Mouse (Mus musculus) stomach, embryonic 15.5 days (tissue): ENCODE data around the gene Hist1h3b. TPM values are rescaled to one million over a fixed set of nuclear protein-coding genes. Genes with fewer than 3 reads are reported as not detected.
"Not testable (repeated sequence)": the region's sequence is repeated elsewhere in the genome, so short reads cannot be mapped to it uniquely, and the experiment has no call there.

Experiments
- ATAC-seq: fragments of 200-750 bp; cut with Nextera tagmentation; 2 replicates; pipeline ENCODE4 v1.8.0; 2017; ENCODE audit warnings: low read depth, moderate number of reproducible peaks, moderate TSS enrichment; ENCODE audit not compliant: insufficient read depth, low FRiP score
- H3K27ac ChIP-seq: fragments of 300-500 bp; sonication (generic); 2 replicates; pipeline ENCODE4 v1.5.1; 2015; ENCODE audit warnings: mild to moderate bottlenecking, inconsistent platforms
- H3K27me3 ChIP-seq: fragments of 300-500 bp; sonication (generic); replicated peaks from 2 replicates; pipeline ENCODE4 v1.6.1; 2015; ENCODE audit warnings: inconsistent platforms
- H3K36me3 ChIP-seq: fragments of 300-500 bp; sonication (generic); 2 replicates; pipeline ENCODE4 v1.6.1; 2015; ENCODE audit warnings: inconsistent platforms
- H3K4me1 ChIP-seq: fragments of 300-500 bp; sonication (generic); 2 replicates; pipeline ENCODE4 v1.6.1; 2015; ENCODE audit warnings: inconsistent platforms
- H3K4me2 ChIP-seq: fragments of 300-500 bp; sonication (generic); 2 replicates; pipeline ENCODE4 v1.6.1; 2015; ENCODE audit warnings: mild to moderate bottlenecking, inconsistent platforms
- H3K4me3 ChIP-seq: fragments of 300-500 bp; sonication (generic); replicated peaks from 2 replicates; pipeline ENCODE4 v1.5.1; 2015; ENCODE audit warnings: inconsistent platforms
- H3K9ac ChIP-seq: fragments of 300-500 bp; sonication (generic); 2 replicates; pipeline ENCODE4 v1.6.1; 2015; ENCODE audit warnings: inconsistent platforms
- H3K9me3 ChIP-seq: fragments of 300-500 bp; sonication (generic); 2 replicates; pipeline ENCODE4 v1.6.1; 2016; ENCODE audit warnings: inconsistent platforms
- WGBS: fragments of 180-500 bp; shearing (Covaris S2); methylation state at CpG from one replicate; pipeline ENCODE4 v1.1.7; 2015; 5-methylcytosine and 5-hydroxymethylcytosine counted together
- polyA plus RNA-seq: library from polyadenylated mRNA; unstranded; fragments of >200 nt; fragmentation: Nextera tagmentation; extraction: Ambion mirVana; gene quantifications from 2 replicates; pipeline ENCODE4 v1.2.1, GENCODE M21; 2015

Gene Hist1h3b
- 7.4 and 10.6 TPM in 2 replicates for polyA plus RNA-seq

GRCm38 (mm10) chr13:23752067-23752741, at the start of gene Hist1h3b:
TSS of gene Hist1h3b (plus strand) at chr13:23752267.
- H3K27me3 ChIP-seq, H3K9me3 ChIP-seq, H3K36me3 ChIP-seq, H3K4me1 ChIP-seq: not testable (repeated sequence)
- H3K27ac ChIP-seq = peak within 1 kb of the TSS; percentile 96
- 0% methylated on average over 21 of the region's 47 CpGs for WGBS
- peak within 1 kb of the TSS; percentile 43 for H3K4me3 ChIP-seq
- peak within 1 kb of the TSS; percentile 44; the same call in 1 of the 2 replicates for H3K9ac ChIP-seq
- peak; percentile 87 for ATAC-seq
- peak within 1 kb of the TSS; percentile 58 for H3K4me2 ChIP-seq

GRCm38 (mm10) chr13:23702801-23703200, 49.3 kb upstream of the Hist1h3b start:
- not testable (repeated sequence) for H3K4me3 ChIP-seq, H3K36me3 ChIP-seq, H3K9ac ChIP-seq, H3K9me3 ChIP-seq, ATAC-seq, H3K4me2 ChIP-seq, H3K27ac ChIP-seq, H3K27me3 ChIP-seq, H3K4me1 ChIP-seq
- 75% methylated on average over 2 of the region's 2 CpGs for WGBS

- 86% methylated on average over 7 of the region's 7 CpGs for WGBS
- Histone ChIP-seq H3K4me1 (peaks cover 3% of the 10 kb centered on the region; the same call in 1 of the 2 replicates), H3K4me2 (no peak overlapping the region), H3K9ac (no peak overlapping the region), H3K27me3 (no peaks in the 10 kb centered on the region), H3K27ac (no peak overlapping the region), H3K4me3 (no peak overlapping the region), H3K9me3 (no peaks in the 10 kb centered on the region), H3K36me3 (no peaks in the 10 kb centered on the region)
- ATAC-seq = no peak
Observed at GRCm38 (mm10) chr13:23705751-23706356, 46.2 kb upstream of the Hist1h3b start.

GRCm38 (mm10) chr13:23706771-23707170, 45.3 kb upstream of the Hist1h3b start:
- ATAC-seq = no peak
- no peak overlapping the region for H3K9ac ChIP-seq
- H3K4me2 ChIP-seq = no peak overlapping the region
- no peaks in the 10 kb centered on the region for H3K36me3 ChIP-seq
- H3K4me3 ChIP-seq = no peak overlapping the region
- H3K4me1 ChIP-seq = no peaks in the 10 kb centered on the region
- no peaks in the 10 kb centered on the region for H3K9me3 ChIP-seq
- H3K27me3 ChIP-seq = no peaks in the 10 kb centered on the region
- H3K27ac ChIP-seq = no peak overlapping the region
- 90% methylated on average over 12 of the region's 12 CpGs for WGBS

DNA sequence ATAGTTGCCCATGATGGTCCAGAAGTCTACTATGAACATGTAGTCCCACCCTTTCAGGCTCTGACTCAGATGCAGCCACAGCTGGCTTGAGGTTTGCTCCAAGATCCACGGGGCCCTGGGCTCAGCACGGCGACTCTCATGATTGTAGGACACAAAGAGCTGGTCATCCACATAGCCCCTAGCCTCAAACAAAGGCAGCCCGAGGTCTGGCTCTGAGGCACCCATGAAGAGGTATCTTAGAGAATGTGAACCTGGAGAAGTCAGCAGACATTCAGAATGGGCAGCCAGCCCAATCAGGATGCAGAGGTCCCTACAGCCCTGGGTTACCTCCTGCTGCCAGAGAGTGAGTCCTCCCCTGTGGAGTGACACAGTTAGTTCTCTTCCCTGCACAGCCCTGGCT, 44.0 kb upstream of the Hist1h3b start:
- H3K9ac ChIP-seq = no peak overlapping the region
- H3K4me1 ChIP-seq = no peaks in the 10 kb centered on the region
- no peak overlapping the region for H3K4me3 ChIP-seq
- H3K4me2 ChIP-seq = no peak overlapping the region
- no peak for ATAC-seq
- 84% methylated on average over 4 of the region's 4 CpGs for WGBS
- H3K27ac ChIP-seq = no peak overlapping the region
- no peaks in the 10 kb centered on the region for H3K36me3 ChIP-seq
- no peaks in the 10 kb centered on the region for H3K27me3 ChIP-seq
- H3K9me3 ChIP-seq = no peaks in the 10 kb centered on the region

GRCm38 (mm10) chr13:23708654-23709053, 43.4 kb upstream of the Hist1h3b start:
- H3K36me3 ChIP-seq = no peaks in the 10 kb centered on the region
- H3K27me3 ChIP-seq = no peaks in the 10 kb centered on the region
- no peak overlapping the region for H3K9ac ChIP-seq
- H3K4me3 ChIP-seq = no peak overlapping the region
- no peak overlapping the region for H3K27ac ChIP-seq
- H3K4me1 ChIP-seq = no peaks in the 10 kb centered on the region
- H3K9me3 ChIP-seq = no peaks in the 10 kb centered on the region
- H3K4me2 ChIP-seq = no peak overlapping the region
- ATAC-seq = no peak
- 64% methylated on average over 4 of the region's 4 CpGs for WGBS

DNA sequence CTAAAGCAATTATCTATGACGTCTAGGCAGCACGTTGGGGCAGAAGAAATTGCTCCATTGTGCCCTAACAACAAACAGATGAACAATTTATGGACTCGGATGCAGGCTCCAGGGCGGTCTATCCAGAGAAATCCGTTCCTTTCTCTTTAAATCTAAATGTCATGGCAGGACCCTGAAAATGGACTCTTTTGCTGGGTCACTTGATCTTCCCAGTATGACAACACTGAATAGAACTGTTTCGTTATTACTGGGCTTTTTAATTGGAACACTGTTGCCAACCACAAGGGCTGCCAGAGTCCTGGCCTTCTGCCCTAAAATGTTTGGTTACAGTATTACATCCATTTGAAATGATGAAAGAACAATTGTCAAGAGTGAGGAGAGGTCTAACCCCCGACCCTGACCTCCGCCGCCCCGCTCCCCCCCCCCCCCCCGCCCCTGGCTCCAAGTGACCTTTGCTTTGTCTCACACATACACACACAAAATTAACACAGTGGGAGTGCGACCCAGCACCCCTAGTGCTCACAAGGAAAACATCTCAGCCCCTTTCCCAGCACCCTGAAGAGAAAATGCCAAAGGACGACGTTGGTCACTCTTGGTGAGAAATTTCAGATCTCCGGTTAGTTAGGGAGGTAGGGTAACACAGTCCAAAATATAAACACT, 42.2 kb upstream of the Hist1h3b start:
- H3K4me1 ChIP-seq = no peaks in the 10 kb centered on the region
- no peaks in the 10 kb centered on the region for H3K9me3 ChIP-seq
- H3K9ac ChIP-seq = peak overlapping the region; percentile 16; the same call in 1 of the 2 replicates
- no peak overlapping the region for H3K27ac ChIP-seq
- WGBS = 26% methylated on average over 15 of the region's 15 CpGs
- H3K4me2 ChIP-seq = peak overlapping the region; percentile 66
- H3K4me3 ChIP-seq = peak overlapping the region; percentile 45
- no peak for ATAC-seq
- no peaks in the 10 kb centered on the region for H3K27me3 ChIP-seq
- H3K36me3 ChIP-seq = no peaks in the 10 kb centered on the region

DNA sequence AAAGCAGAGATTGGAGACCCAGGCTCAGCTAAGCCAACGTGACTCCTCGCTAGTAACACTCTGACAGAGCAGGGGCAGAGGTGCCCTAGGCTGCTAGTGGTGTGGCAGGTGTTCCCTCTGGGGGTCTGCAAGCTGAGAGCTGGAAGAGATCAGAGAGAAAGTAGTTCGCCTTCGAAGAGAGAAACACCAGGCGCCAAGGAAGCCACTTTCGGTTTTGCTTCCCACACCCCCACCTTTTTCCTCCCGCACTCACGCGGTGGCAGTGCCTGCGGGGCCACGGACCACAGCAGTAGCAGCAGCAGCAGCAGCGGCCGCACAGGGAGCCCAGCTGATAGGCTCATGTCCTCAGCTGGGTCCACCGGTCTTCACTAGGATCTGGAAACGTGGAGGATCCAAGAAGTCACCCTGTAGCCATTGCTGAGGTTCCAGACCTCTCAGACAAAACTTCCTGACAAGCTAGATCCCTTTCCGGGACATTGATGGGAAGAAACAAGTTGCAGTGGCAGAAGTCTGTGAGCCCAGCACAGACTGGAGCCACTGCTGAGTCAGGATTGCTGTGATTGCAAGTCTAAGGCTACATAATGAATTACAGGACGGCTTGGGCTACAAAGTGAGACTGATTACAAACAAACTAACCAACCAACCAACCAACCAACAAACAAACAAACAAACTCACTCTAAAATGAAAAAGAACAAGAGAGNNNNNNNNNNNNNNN, 41.5 kb upstream of the Hist1h3b start, which contains the start of gene Hfe:
Gene Hfe, minus strand, starts transcription at position 481 of the 716 bp plus-strand sequence.
- H3K27me3 ChIP-seq = no peaks in the 10 kb centered on the region
- no peaks in the 10 kb centered on the region for H3K36me3 ChIP-seq
- H3K27ac ChIP-seq = 0 out of 2 replicates have a peak within 1 kb of the TSS, but pooled peaks have one; percentile 1
- no peak; the same call in 1 of the 2 replicates for ATAC-seq
- no peaks in the 10 kb centered on the region for H3K9me3 ChIP-seq
- WGBS = 4% methylated on average over 17 of the region's 17 CpGs
- peak within 1 kb of the TSS; percentile 66 for H3K4me2 ChIP-seq
- H3K9ac ChIP-seq = peak within 1 kb of the TSS; percentile 16; the same call in 1 of the 2 replicates
- no peaks in the 10 kb centered on the region for H3K4me1 ChIP-seq
- peak within 1 kb of the TSS; percentile 45 for H3K4me3 ChIP-seq

DNA sequence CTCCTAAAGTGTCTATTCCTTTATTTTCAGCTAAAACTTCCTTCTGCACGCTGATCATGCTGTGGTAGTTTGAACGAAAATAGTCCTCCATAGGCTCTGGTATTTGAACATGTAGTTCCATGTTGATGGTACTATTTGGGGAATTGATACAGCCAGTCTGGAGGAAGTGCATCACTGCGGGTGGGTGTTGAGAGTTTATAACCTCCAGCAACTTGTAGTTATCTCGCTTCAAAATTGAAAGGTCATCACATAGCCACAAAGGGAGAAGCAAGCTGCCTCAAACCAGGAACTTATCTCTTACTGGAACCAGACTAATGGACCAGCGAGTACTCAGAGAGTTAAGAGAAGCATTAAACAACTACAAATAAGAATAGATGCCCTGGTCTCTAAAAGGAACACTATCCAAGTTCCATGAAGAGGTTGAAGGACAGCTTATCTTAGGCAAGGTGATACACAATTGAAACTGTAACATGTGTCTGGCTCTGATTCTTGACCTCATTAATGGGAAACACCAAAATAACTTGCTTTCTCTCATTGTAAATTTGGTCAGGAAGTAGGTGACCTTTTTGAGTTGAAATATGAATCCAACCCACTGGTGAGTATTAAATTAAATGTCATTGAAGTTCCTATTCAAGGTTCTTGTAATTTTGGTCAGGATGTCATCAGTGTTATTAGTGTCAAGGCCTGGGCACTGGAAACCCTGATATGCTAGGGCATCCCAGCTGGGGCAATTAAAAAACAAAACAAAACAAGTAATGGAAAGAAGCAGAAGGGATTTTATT, 35.6 kb upstream of the Hist1h3b start:
- Histone ChIP-seq H3K4me2 (no peak overlapping the region), H3K27ac (no peak overlapping the region), H3K9me3 (no peaks in the 10 kb centered on the region), H3K36me3 (no peaks in the 10 kb centered on the region), H3K4me3 (no peak overlapping the region), H3K27me3 (no peaks in the 10 kb centered on the region), H3K9ac (no peak overlapping the region), H3K4me1 (no peaks in the 10 kb centered on the region)
- no peak for ATAC-seq
- 80% methylated on average over 5 of the region's 5 CpGs for WGBS

DNA sequence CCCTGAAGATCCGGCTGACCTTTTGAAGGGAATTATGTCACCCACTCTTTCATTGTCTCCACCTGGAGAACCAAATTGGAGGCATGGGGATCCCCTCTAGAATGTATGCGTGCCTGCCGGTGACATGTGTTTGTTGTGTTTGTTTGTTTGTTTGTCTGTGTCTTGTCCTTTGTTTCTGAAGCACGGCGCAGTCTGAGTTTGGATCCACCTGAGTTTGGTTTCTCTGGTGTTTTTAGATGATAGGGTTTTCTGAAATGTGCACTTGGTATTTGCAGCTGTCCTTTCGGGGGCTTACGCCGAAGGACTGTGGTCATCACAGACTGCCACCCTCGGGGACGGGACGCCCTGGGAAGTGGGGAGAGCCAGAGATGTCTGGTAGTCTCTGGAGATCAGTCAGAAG, 34.9 kb upstream of the Hist1h3b start:
- H3K27ac ChIP-seq = no peak overlapping the region
- ATAC-seq = no peak
- no peak overlapping the region for H3K4me2 ChIP-seq
- WGBS = 50% methylated on average over 11 of the region's 11 CpGs
- no peak overlapping the region for H3K9ac ChIP-seq
- no peaks in the 10 kb centered on the region for H3K27me3 ChIP-seq
- no peaks in the 10 kb centered on the region for H3K36me3 ChIP-seq
- no peaks in the 10 kb centered on the region for H3K9me3 ChIP-seq
- no peaks in the 10 kb centered on the region for H3K4me1 ChIP-seq
- H3K4me3 ChIP-seq = no peak overlapping the region

- not testable (repeated sequence) for H3K9me3 ChIP-seq, H3K27me3 ChIP-seq, H3K36me3 ChIP-seq, ATAC-seq, H3K4me2 ChIP-seq, H3K9ac ChIP-seq, H3K4me1 ChIP-seq, H3K4me3 ChIP-seq, H3K27ac ChIP-seq
- 20% methylated on average over 2 of the region's 2 CpGs for WGBS
Observed at GRCm38 (mm10) chr13:23717593-23718245, 34.3 kb upstream of the Hist1h3b start.
